24 mouse cellular contexts compared by ENCODE assay signal in genomic region chr7:97136453-97136852, GRCm38 (mm10). TPM values are rescaled to one million over a fixed set of nuclear protein-coding genes. Genes with fewer than 3 reads are reported as not detected.
A peak's percentile ranks its signal among the peaks of the same experiment; 100 is the strongest.
DNase-seq lines count a peak whose midpoint lies in the region; ATAC-seq and TF ChIP-seq lines count a peak whose summit lies in the region.
"Had no signal": no experiment of that assay in that cellular context is flagged by ENCODE, and none has a peak within 500 bp of the region (broad histone marks: within the 10 kb centered on the region; RNA-seq: fewer than 3 reads in every experiment).

No protein-coding gene starts in this region.

- H3K27ac ChIP-seq in midbrain, postnatal 0 days (ENCODE audit: low read depth, low read length), result no peak overlapping the region
- no peak overlapping the region for H3K27ac ChIP-seq in midbrain, embryonic 11.5 days (ENCODE audit: low read depth, low read length)
- H3K27ac ChIP-seq: forebrain, embryonic 10.5 days; heart, embryonic 10.5 days; hindbrain, embryonic 15.5 days; liver, embryonic 12.5 days; midbrain, embryonic 15.5 days had no signal

- 74% methylated on average over 3 of the region's 3 CpGs for WGBS in midbrain, postnatal 0 days
- 80% methylated on average over 3 of the region's 3 CpGs for WGBS in midbrain, embryonic 11.5 days

- no peaks in the 10 kb centered on the region for H3K4me1 ChIP-seq in midbrain, postnatal 0 days (ENCODE audit: insufficient read depth, low read length)
- H3K4me1 ChIP-seq in midbrain, embryonic 11.5 days (ENCODE audit: control insufficient read depth, insufficient read depth, low read length), result no peaks in the 10 kb centered on the region
- H3K4me1 ChIP-seq: forebrain, embryonic 10.5 days; heart, embryonic 10.5 days; hindbrain, embryonic 15.5 days; liver, embryonic 12.5 days; midbrain, embryonic 15.5 days had no signal

- H3K27me3 ChIP-seq in midbrain, postnatal 0 days (ENCODE audit: insufficient read depth, low read length), result no peaks in the 10 kb centered on the region
- no peaks in the 10 kb centered on the region for H3K27me3 ChIP-seq in midbrain, embryonic 11.5 days (ENCODE audit: control insufficient read depth, insufficient read depth, low read length)
- H3K27me3 ChIP-seq: hindbrain, embryonic 15.5 days; liver, embryonic 12.5 days; midbrain, embryonic 15.5 days had no signal

- no peaks in the 10 kb centered on the region for H3K36me3 ChIP-seq in midbrain, postnatal 0 days (ENCODE audit: insufficient read depth, low read length)
- no peaks in the 10 kb centered on the region for H3K36me3 ChIP-seq in midbrain, embryonic 11.5 days (ENCODE audit: control insufficient read depth, insufficient read depth, low read length)
- H3K36me3 ChIP-seq: forebrain, embryonic 10.5 days; hindbrain, embryonic 15.5 days had no signal

- no peaks in the 10 kb centered on the region for H3K9me3 ChIP-seq in midbrain, postnatal 0 days (ENCODE audit: low read length)
- H3K9me3 ChIP-seq in midbrain, embryonic 11.5 days (ENCODE audit: control insufficient read depth, low read length), result no peaks in the 10 kb centered on the region; the same call in 1 of the 2 replicates

- H3K4me3 ChIP-seq in midbrain, postnatal 0 days (ENCODE audit: low read depth, low read length), result no peak overlapping the region
- no peak overlapping the region for H3K4me3 ChIP-seq in midbrain, embryonic 11.5 days (ENCODE audit: low read depth, low read length)
- H3K4me3 ChIP-seq: forebrain, embryonic 10.5 days; heart, embryonic 10.5 days; hindbrain, embryonic 15.5 days; liver, embryonic 12.5 days; midbrain, embryonic 15.5 days had no signal

- DNase-seq in heart, adult 11 months, result peak; percentile 88
- DNase-seq in heart, adult 8-10 months (ENCODE audit: low spot score), result no peak
- peak; percentile 71 for DNase-seq in 416B (ENCODE audit: low read depth)
- DNase-seq in midbrain, postnatal 0 days (ENCODE audit: low spot score), result no peak
- no peak for DNase-seq in embryo, embryonic 9.5 days (ENCODE audit: extremely low spot score)
- no peak for DNase-seq in midbrain, embryonic 11.5 days (ENCODE audit: low spot score, missing footprints)
- DNase-seq: adrenal gland, adult 8-10 months; cerebellum, adult 18-20 months; cerebellum, postnatal 25 days; forebrain, postnatal 0 days; gastrocnemius, postnatal 25 days; heart, postnatal 4 days; kidney, adult 9 months; kidney, postnatal 25 days; layer of hippocampus, postnatal 36 days; lung, adult 18-20 months had no signal

- TF ChIP-seq CTCF in midbrain, postnatal 0 days (IDR thresholded peaks at IDR 0.05), result no peak

- H3K9ac ChIP-seq in midbrain, postnatal 0 days (replicated peaks; ENCODE audit: low read length, poor library complexity, severe bottlenecking), result no peak overlapping the region
- no peak overlapping the region for H3K9ac ChIP-seq in midbrain, embryonic 11.5 days (ENCODE audit: low read length)
- H3K9ac ChIP-seq: forebrain, postnatal 0 days; hindbrain, embryonic 15.5 days; liver, embryonic 12.5 days; midbrain, embryonic 15.5 days had no signal

- H3K4me2 ChIP-seq in midbrain, postnatal 0 days (ENCODE audit: low read depth, low read length, poor library complexity, severe bottlenecking), result no peak overlapping the region
- no peak overlapping the region for H3K4me2 ChIP-seq in midbrain, embryonic 11.5 days
- H3K4me2 ChIP-seq: hindbrain, embryonic 15.5 days; liver, embryonic 12.5 days; midbrain, embryonic 15.5 days had no signal

- peak; percentile 68 for ATAC-seq in common myeloid progenitor, adult 5-6 weeks (replicated peaks; ENCODE audit: low read depth, poor library complexity, severe bottlenecking)
- ATAC-seq in megakaryocyte progenitor cell, adult 5-6 weeks (replicated peaks; ENCODE audit: poor library complexity), result peak; percentile 69
- ATAC-seq in midbrain, postnatal 0 days (ENCODE audit: low FRiP score), result no peak
- no peak for ATAC-seq in midbrain, embryonic 11.5 days (ENCODE audit: low FRiP score)
- ATAC-seq: activated CD4-positive, CD25-positive, alpha-beta regulatory T cell, adult 4 months; forebrain, postnatal 0 days; liver, embryonic 12.5 days; midbrain, embryonic 15.5 days had no signal

RNA-seq across cellular contexts. Expression of gene Gab2, which starts 55.1 kb away (rescaled TPM):
- 10 to 100 TPM; 14.2 to 17.6 (median 16.2) TPM for total RNA-seq in heart, adult 8-10 months (2022)
- 12.6 and 16.8 TPM in 2 replicates for total RNA-seq in common myeloid progenitor, adult 5-6 weeks (2017)
- total RNA-seq in megakaryocyte progenitor cell, adult 5-6 weeks (2015), result 12.7 and 15.7 TPM in 2 replicates
- 12.0 and 12.2 TPM in 2 replicates for total RNA-seq in megakaryocyte progenitor cell, adult 5-6 weeks (2017)
- 36.8 and 39.0 TPM in 2 replicates for total RNA-seq in midbrain, postnatal 0 days (2014; rRNA removed)
- polyA plus RNA-seq in midbrain, postnatal 0 days (2015; fragmentation: Nextera tagmentation; extraction: Ambion mirVana), result 15.0 and 15.7 TPM in 2 replicates
- 9.4 TPM in 2 replicates for polyA plus RNA-seq in midbrain, embryonic 11.5 days (2014; fragmentation: Nextera tagmentation; extraction: Ambion mirVana)

Comparison
In these comparisons a context has a peak if more than half of its experiments do, and no peak if none do; other contexts are left out.
1. DNase-seq: peak in heart, adult 11 months (single experiment) and 416B (single experiment); none in heart, adult 8-10 months (single experiment), midbrain, postnatal 0 days (single experiment), embryo, embryonic 9.5 days (single experiment) and midbrain, embryonic 11.5 days (single experiment).
2. ATAC-seq: peak in common myeloid progenitor, adult 5-6 weeks (single experiment) and megakaryocyte progenitor cell, adult 5-6 weeks (single experiment); none in midbrain, postnatal 0 days (single experiment) and midbrain, embryonic 11.5 days (single experiment).